Mouse (Mus musculus) heart, adult 2 months (tissue): ENCODE measurements around the gene Polr2c. TPM values are rescaled to one million over a fixed set of nuclear protein-coding genes. Genes with fewer than 3 reads are reported as not detected.
A peak's percentile ranks its signal among the peaks of the same experiment; 100 is the strongest.
"Not testable (repeated sequence)": the region's sequence is repeated elsewhere in the genome, so short reads cannot be mapped to it uniquely, and the experiment has no call there.

ENCODE experiments used
- DNase-seq, 2 experiments: peaks; one replicate each; pipeline ENCODE4 v3.0.0; 2021
- H3K27ac ChIP-seq: fragments of 200-600 bp; 2 replicates; pipeline ENCODE4 v1.8.1; 2022
- H3K27me3 ChIP-seq: fragments of 200-500 bp; 2 replicates; pipeline ENCODE4 v1.6.1; 2012; ENCODE audit warnings: mild to moderate bottlenecking, low read length, inconsistent platforms, mixed read lengths; ENCODE audit not compliant: control insufficient read depth, insufficient read depth
- H3K36me3 ChIP-seq: fragments of 200-500 bp; 2 replicates; pipeline ENCODE4 v1.6.1; 2012; ENCODE audit warnings: low read length, inconsistent platforms; ENCODE audit not compliant: control insufficient read depth, insufficient read depth
- H3K4me1 ChIP-seq: fragments of 200-500 bp; 2 replicates; pipeline ENCODE4 v1.6.1; 2011; ENCODE audit warnings: low read length; ENCODE audit not compliant: control insufficient read depth, insufficient read depth
- H3K4me3 ChIP-seq: fragments of 200-600 bp; 2 replicates; pipeline ENCODE4 v1.8.1; 2022
- H3K79me2 ChIP-seq: fragments of 200-500 bp; replicated peaks from 2 replicates; pipeline ENCODE4 v1.6.1; 2012; ENCODE audit warnings: mild to moderate bottlenecking, inconsistent platforms, low read length, moderate library complexity, mixed read lengths; ENCODE audit not compliant: control insufficient read depth, insufficient read depth
- H3K9ac ChIP-seq: fragments of 200-500 bp; 2 replicates; pipeline ENCODE4 v1.6.1; 2012; ENCODE audit warnings: low read depth, mild to moderate bottlenecking, control low read depth, inconsistent platforms, low read length, mixed read lengths
- CTCF ChIP-seq: fragments of 200-600 bp; IDR thresholded peaks from 2 replicates; pipeline ENCODE4 v1.8.1; 2022; ENCODE audit warnings: antibody characterized with exemption, mild to moderate bottlenecking, moderate library complexity
- EP300 ChIP-seq: fragments of 200-500 bp; IDR thresholded peaks from 2 replicates; pipeline ENCODE4 v1.6.1; 2011; ENCODE audit warnings: low read depth, low read length, control low read depth; ENCODE audit not compliant: insufficient read depth
- POLR2A ChIP-seq: fragments of 200-500 bp; IDR thresholded peaks from 2 replicates; pipeline ENCODE4 v1.6.1; 2011; ENCODE audit warnings: mild to moderate bottlenecking, low read depth, low read length, control low read depth; ENCODE audit not compliant: insufficient read depth
- WGBS: fragments of 180-500 bp; shearing (Covaris S2); methylation state at CpG from one replicate; pipeline ENCODE4 v1.1.7; 2018; 5-methylcytosine and 5-hydroxymethylcytosine counted together
- intact Hi-C: fragments of 180-260 bp; cut with DNase I; formaldehyde crosslinking; loops from one replicate; pipeline ENCODE4 v1.15.1; 2025
- polyA plus RNA-seq: library from polyadenylated mRNA; depleted of rRNA; stranded (reverse); fragments of >200 nt; gene quantifications from 2 replicates; pipeline ENCODE4 v1.2.3, GENCODE M21; 2012
- total RNA-seq, 2 experiments: library from RNA; stranded (reverse); gene quantifications; 2 replicates each; pipeline ENCODE4 v1.2.3; 2021

The Polr2c gene
- total and polyA plus RNA-seq, 3 experiments = 55.9 to 142 (median 69.5) TPM

- Histone ChIP-seq H3K4me1 (no peaks in the 10 kb centered on the region), H3K79me2 (no peaks in the 10 kb centered on the region), H3K27me3 (no peaks in the 10 kb centered on the region), H3K9ac (no peak overlapping the region), H3K36me3 (no peaks in the 10 kb centered on the region), H3K27ac (no peak overlapping the region), H3K4me3 (no peak overlapping the region)
- intact Hi-C loops = loop anchor here (2.0 kb wide), 2 partner anchors 14 to 86 kb away; no protein-coding TSS in a partner anchor
- 79% methylated on average over 23 of the region's 23 CpGs for WGBS
- peak; percentile 64 to 74 for DNase-seq
- TF ChIP-seq CTCF = peak; percentile 86
- TF ChIP-seq POLR2A = no peak
These were observed 34.4 kb upstream of the Polr2c start for GRCm38 (mm10) chr8:94822637-94823560.

DNA sequence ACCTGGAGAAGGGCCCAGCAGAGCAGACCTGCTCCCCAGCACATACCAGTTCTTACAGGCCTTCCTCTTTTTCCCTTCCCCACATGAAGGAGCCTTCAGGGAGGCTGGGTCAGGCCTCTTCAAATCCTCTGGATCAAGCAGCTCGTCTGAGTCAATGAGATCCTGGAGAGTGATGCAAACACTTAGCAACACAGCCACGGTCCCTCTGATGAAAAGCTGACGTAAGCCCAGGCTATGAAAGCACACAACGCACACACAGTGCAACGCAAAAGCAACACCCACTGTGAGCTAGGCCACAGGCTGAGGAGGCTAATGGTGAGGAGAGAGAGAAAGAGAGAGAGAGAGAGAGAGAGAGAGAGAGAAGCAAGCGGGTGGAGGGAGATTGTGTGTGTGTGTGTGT lies 32.1 kb upstream of the Polr2c start:
- no peak overlapping the region for H3K4me3 ChIP-seq
- H3K27ac ChIP-seq = no peak overlapping the region
- intact Hi-C loops = no loop called here
- no peaks in the 10 kb centered on the region for H3K27me3 ChIP-seq
- H3K4me1 ChIP-seq = no peaks in the 10 kb centered on the region
- H3K79me2 ChIP-seq = no peaks in the 10 kb centered on the region
- 85% methylated on average over 6 of the region's 6 CpGs for WGBS
- DNase-seq = no peak
- no peak overlapping the region for H3K9ac ChIP-seq
- no peaks in the 10 kb centered on the region; the same call in 1 of the 2 replicates for H3K36me3 ChIP-seq
- TF ChIP-seq EP300 (no peak), POLR2A (no peak), CTCF (no peak)

DNA sequence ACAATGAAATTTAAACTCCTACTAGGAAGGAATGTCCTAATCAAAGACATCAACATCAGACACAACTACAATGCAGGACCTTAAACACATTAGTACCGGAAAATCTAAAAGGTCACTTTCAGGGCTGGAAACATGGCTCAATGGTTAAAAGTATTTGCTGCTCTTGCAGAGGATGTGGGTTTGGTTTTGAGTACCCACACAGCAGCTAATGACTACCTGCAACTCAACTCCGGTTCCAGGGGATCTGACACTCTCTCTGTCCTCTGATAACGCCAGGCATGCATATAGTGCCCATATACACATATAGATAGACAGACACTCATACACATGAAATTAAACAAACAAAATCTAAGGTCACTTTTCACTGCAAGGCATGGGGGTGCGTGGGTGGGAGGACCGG lies 31.0 kb upstream of the Polr2c start:
- no peak for DNase-seq
- TF ChIP-seq CTCF (no peak), EP300 (no peak), POLR2A (no peak)
- Histone ChIP-seq H3K4me3 (no peak overlapping the region), H3K4me1 (no peaks in the 10 kb centered on the region), H3K79me2 (no peaks in the 10 kb centered on the region), H3K27me3 (no peaks in the 10 kb centered on the region), H3K9ac (no peak overlapping the region), H3K36me3 (no peaks in the 10 kb centered on the region; the same call in none of the 2 replicates), H3K27ac (no peak overlapping the region)
- intact Hi-C loops = no loop called here
- 91% methylated on average over 5 of the region's 5 CpGs for WGBS

GRCm38 (mm10) chr8:94828284-94828683 lies 29.0 kb upstream of the Polr2c start:
- peaks cover 1% of the 10 kb centered on the region; the same call in 1 of the 2 replicates for H3K79me2 ChIP-seq
- peaks cover 2% of the 10 kb centered on the region; the same call in 1 of the 2 replicates for H3K4me1 ChIP-seq
- DNase-seq = no peak
- H3K27ac ChIP-seq = no peak overlapping the region
- WGBS = 78% methylated on average over 6 of the region's 6 CpGs
- intact Hi-C loops = no loop called here
- no peaks in the 10 kb centered on the region for H3K27me3 ChIP-seq
- no peak overlapping the region for H3K9ac ChIP-seq
- H3K36me3 ChIP-seq = peaks cover 2% of the 10 kb centered on the region
- no peak overlapping the region for H3K4me3 ChIP-seq
- TF ChIP-seq POLR2A (no peak), EP300 (no peak), CTCF (no peak)

- intact Hi-C loops, H3K36me3 ChIP-seq, DNase-seq, H3K9ac ChIP-seq, H3K27ac ChIP-seq, H3K79me2 ChIP-seq, H3K4me1 ChIP-seq, H3K27me3 ChIP-seq, H3K4me3 ChIP-seq: not testable (repeated sequence)
- 72% methylated on average over 7 of the region's 7 CpGs for WGBS
These were observed 23.3 kb upstream of the Polr2c start for GRCm38 (mm10) chr8:94833901-94834405.

GRCm38 (mm10) chr8:94835751-94836150 lies 21.5 kb upstream of the Polr2c start:
- H3K36me3 ChIP-seq, H3K9ac ChIP-seq, H3K79me2 ChIP-seq, H3K27me3 ChIP-seq, DNase-seq, H3K27ac ChIP-seq, H3K4me3 ChIP-seq, H3K4me1 ChIP-seq: not testable (repeated sequence)
- 86% methylated on average over 13 of the region's 13 CpGs for WGBS
- intact Hi-C loops = loop anchor here (2.0 kb wide), 1 partner anchor 13 kb away; no protein-coding TSS in a partner anchor
